ENCODE assay signal across 8 mouse cellular contexts in genomic region chr11:58103697-58104306, GRCm38 (mm10). TPM values are rescaled to one million over a fixed set of nuclear protein-coding genes. Genes with fewer than 3 reads are reported as not detected.
DNase-seq lines count a peak whose midpoint lies in the region; ATAC-seq and TF ChIP-seq lines count a peak whose summit lies in the region.

TSS of gene Cnot8 (plus strand) at chr11:58104153.

- peak within 1 kb of the TSS; percentile 76 to 84 (median 81) for H3K4me3 ChIP-seq in CH12.LX (replicated peaks in 1 of 3; ENCODE audit: low read depth in 2 of 3, low read length in 2 of 3, poor library complexity in 1 of 3)
- peak within 1 kb of the TSS; percentile 92 for H3K4me3 ChIP-seq in forebrain, embryonic 11.5 days (ENCODE audit: low read depth, low read length)
- peak within 1 kb of the TSS; percentile 77 for H3K4me3 ChIP-seq in heart, embryonic 16.5 days (ENCODE audit: low read length)
- peak within 1 kb of the TSS; percentile 90 for H3K4me3 ChIP-seq in liver, embryonic 15.5 days (replicated peaks)
- H3K4me3 ChIP-seq in neural tube, embryonic 12.5 days, result peak within 1 kb of the TSS; percentile 92

- dilution Hi-C loops in CH12.LX (cut with MboI; ENCODE audit: extremely low pct_ligation_motif_present, extremely low pct_unique_long_range_greater_than_20kb, low sequenced_read_pairs), result no loop called here

- peaks cover 0 to 15% of the 10 kb centered on the region in 2 experiments for H3K36me3 ChIP-seq in CH12.LX (replicated peaks in 1 of 2; ENCODE audit: control insufficient read depth in 1 of 2, insufficient read depth in 1 of 2, low read length in 1 of 2)
- H3K36me3 ChIP-seq in forebrain, embryonic 11.5 days (ENCODE audit: control insufficient read depth, insufficient read depth, low read length), result no peaks in the 10 kb centered on the region
- H3K36me3 ChIP-seq in heart, embryonic 16.5 days (ENCODE audit: control insufficient read depth, insufficient read depth), result no peaks in the 10 kb centered on the region
- H3K36me3 ChIP-seq in liver, embryonic 15.5 days (replicated peaks), result 0 out of 2 replicates have a peak, but pooled peaks cover 8% of the 10 kb centered on the region
- H3K36me3 ChIP-seq in neural tube, embryonic 12.5 days, result no peaks in the 10 kb centered on the region

- peaks cover 43% of the 10 kb centered on the region for H3K79me2 ChIP-seq in CH12.LX (replicated peaks; ENCODE audit: control insufficient read depth, extremely low read depth, insufficient read depth, poor library complexity, severe bottlenecking)

- peak; percentile 90 for TF ChIP-seq POLR2A in CH12.LX (IDR thresholded peaks at IDR 0.05; ENCODE audit: low read depth, low read length)

- TF ChIP-seq RAD21 in CH12.LX (IDR thresholded peaks at IDR 0.05; ENCODE audit: low read depth, low read length), result no peak

- peaks cover 16 to 56% of the 10 kb centered on the region in 2 experiments for H3K4me1 ChIP-seq in CH12.LX (ENCODE audit: control insufficient read depth in 1 of 2, insufficient read depth in 2 of 2)
- no peaks in the 10 kb centered on the region; the same call in 1 of the 2 replicates for H3K4me1 ChIP-seq in forebrain, embryonic 11.5 days (replicated peaks; ENCODE audit: control insufficient read depth, insufficient read depth, low read length)
- peaks cover 16% of the 10 kb centered on the region for H3K4me1 ChIP-seq in heart, embryonic 16.5 days (ENCODE audit: control insufficient read depth, insufficient read depth, low read length)
- H3K4me1 ChIP-seq in liver, embryonic 15.5 days (replicated peaks), result peaks cover 45% of the 10 kb centered on the region
- H3K4me1 ChIP-seq in neural tube, embryonic 12.5 days, result peaks cover 19% of the 10 kb centered on the region

- no peak for TF ChIP-seq CTCF in CH12.LX (conservative IDR thresholded peaks at IDR 0.05 in 1 of 2, IDR thresholded peaks at IDR 0.05 in 1 of 2; ENCODE audit: low read depth in 2 of 2, low read length in 2 of 2)

- in situ Hi-C loops in CH12.LX (cut with MboI; ENCODE audit: low pct_ligation_motif_present, low pct_unique_long_range_greater_than_20kb, low sequenced_read_pairs), result loop anchor here (5.0 kb wide), 1 partner anchor 37 kb away; no protein-coding TSS in a partner anchor

- H3K9me3 ChIP-seq in CH12.LX (replicated peaks; ENCODE audit: low read length), result no peaks in the 10 kb centered on the region
- no peaks in the 10 kb centered on the region for H3K9me3 ChIP-seq in forebrain, embryonic 11.5 days (ENCODE audit: control insufficient read depth, low read length)
- no peaks in the 10 kb centered on the region for H3K9me3 ChIP-seq in heart, embryonic 16.5 days (replicated peaks; ENCODE audit: control insufficient read depth, low read length)
- H3K9me3 ChIP-seq in liver, embryonic 15.5 days (replicated peaks), result no peaks in the 10 kb centered on the region
- H3K9me3 ChIP-seq in neural tube, embryonic 12.5 days, result no peaks in the 10 kb centered on the region

- H3K9ac ChIP-seq in CH12.LX (ENCODE audit: insufficient read depth, low read depth), result peak within 1 kb of the TSS; percentile 77
- H3K9ac ChIP-seq in forebrain, embryonic 11.5 days (ENCODE audit: low read length), result peak within 1 kb of the TSS; percentile 90
- H3K9ac ChIP-seq in heart, embryonic 16.5 days (ENCODE audit: low read length), result peak within 1 kb of the TSS; percentile 91
- peak within 1 kb of the TSS; percentile 88 for H3K9ac ChIP-seq in liver, embryonic 15.5 days
- H3K9ac ChIP-seq in neural tube, embryonic 12.5 days, result peak within 1 kb of the TSS; percentile 87

- peak within 1 kb of the TSS; percentile 94 for H3K4me2 ChIP-seq in CH12.LX (ENCODE audit: insufficient read depth, low read depth, poor library complexity, severe bottlenecking)
- peak within 1 kb of the TSS; percentile 70 for H3K4me2 ChIP-seq in forebrain, embryonic 11.5 days (ENCODE audit: low read depth, low read length, severe bottlenecking)
- H3K4me2 ChIP-seq in heart, embryonic 16.5 days (ENCODE audit: low read depth, low read length), result peak within 1 kb of the TSS; percentile 66
- peak within 1 kb of the TSS; percentile 77 for H3K4me2 ChIP-seq in liver, embryonic 15.5 days
- peak within 1 kb of the TSS; percentile 85 for H3K4me2 ChIP-seq in neural tube, embryonic 12.5 days (replicated peaks)

- peak; percentile 96 for ATAC-seq in forebrain, embryonic 11.5 days (replicated peaks; ENCODE audit: low FRiP score)
- peak; percentile 97 for ATAC-seq in heart, embryonic 16.5 days (replicated peaks; ENCODE audit: extremely low read depth, insufficient read depth, low FRiP score)
- peak; percentile 98 for ATAC-seq in liver, embryonic 15.5 days (ENCODE audit: insufficient read depth)
- peak; percentile 98 for ATAC-seq in neural tube, embryonic 12.5 days (ENCODE audit: low FRiP score, low read depth)

- TF ChIP-seq EP300 in CH12.LX (IDR thresholded peaks at IDR 0.05; ENCODE audit: low read length), result no peak; the same call in 1 of the 2 replicates

- WGBS in forebrain, embryonic 11.5 days, result under 1% methylated on average over 55 of the region's 55 CpGs
- WGBS in heart, embryonic 16.5 days, result under 1% methylated on average over 55 of the region's 55 CpGs
- WGBS in liver, embryonic 15.5 days (ENCODE audit: insufficient replicate concordance), result under 1% methylated on average over 55 of the region's 55 CpGs
- under 1% methylated on average over 55 of the region's 55 CpGs for WGBS in neural tube, embryonic 12.5 days

- peak; percentile 98 for DNase-seq in CH12.LX (ENCODE audit: extremely low read depth)
- DNase-seq in c-Kit-positive CD71-positive TER-119-negative erythroid progenitor cells, embryonic 14.5 days (ENCODE audit: low read depth), result peak; percentile 98
- DNase-seq in forebrain, embryonic 11.5 days (ENCODE audit: low spot score), result peak; percentile 99
- peak; percentile 99 for DNase-seq in kidney, postnatal 36 days
- peak; percentile 97 for DNase-seq in telencephalon, adult 2 months (ENCODE audit: low read depth, low spot score)

- no peaks in the 10 kb centered on the region for H3K27me3 ChIP-seq in CH12.LX (replicated peaks)
- H3K27me3 ChIP-seq in forebrain, embryonic 11.5 days (ENCODE audit: control insufficient read depth, insufficient read depth, low read length), result no peaks in the 10 kb centered on the region
- no peaks in the 10 kb centered on the region for H3K27me3 ChIP-seq in heart, embryonic 16.5 days (ENCODE audit: control insufficient read depth, insufficient read depth, low read length)
- peaks cover 3% of the 10 kb centered on the region for H3K27me3 ChIP-seq in liver, embryonic 15.5 days
- 0 out of 2 replicates have a peak, but pooled peaks cover 2% of the 10 kb centered on the region for H3K27me3 ChIP-seq in neural tube, embryonic 12.5 days (replicated peaks)

- peak within 1 kb of the TSS; percentile 75 for H3K27ac ChIP-seq in CH12.LX (ENCODE audit: insufficient read depth, low read depth)
- H3K27ac ChIP-seq in forebrain, embryonic 11.5 days (ENCODE audit: low read depth, low read length), result peak within 1 kb of the TSS; percentile 72
- peak within 1 kb of the TSS; percentile 84 for H3K27ac ChIP-seq in heart, embryonic 16.5 days (ENCODE audit: low read length)
- peak within 1 kb of the TSS; percentile 94 for H3K27ac ChIP-seq in liver, embryonic 15.5 days (replicated peaks)
- peak within 1 kb of the TSS; percentile 68 for H3K27ac ChIP-seq in neural tube, embryonic 12.5 days

TF ChIP-seq in CH12.LX, 34 proteins besides CTCF, POLR2A, EP300 and RAD21 (continues in another document):
- TF ChIP-seq ETS1 (conservative IDR thresholded peaks at IDR 0.05; ENCODE audit: low read depth, low read length) (no peak; the same call in 1 of the 2 replicates), MAX (IDR thresholded peaks at IDR 0.05; ENCODE audit: low read length) (peak; percentile 98), ZNF384 (IDR thresholded peaks at IDR 0.05; ENCODE audit: low read depth, low read length) (no peak), MAFK (IDR thresholded peaks at IDR 0.05; ENCODE audit: insufficient replicate concordance, low read length) (no peak), SMC3 (IDR thresholded peaks at IDR 0.05; ENCODE audit: low read depth, low read length) (no peak), NELFE (IDR thresholded peaks at IDR 0.05; ENCODE audit: low read depth, low read length) (peak; percentile 90), BHLHE40 (IDR thresholded peaks at IDR 0.05; ENCODE audit: low read depth, low read length) (peak; percentile 69), HCFC1 (IDR thresholded peaks at IDR 0.05; ENCODE audit: low read depth, low read length) (peak; percentile 91), MAZ (IDR thresholded peaks at IDR 0.05; ENCODE audit: low read depth, low read length) (no peak; the same call in 1 of the 2 replicates), JUN (IDR thresholded peaks at IDR 0.05; ENCODE audit: insufficient read depth, low read depth, low read length) (no peak), TCF12 (IDR thresholded peaks at IDR 0.05; ENCODE audit: low read depth, low read length) (peak; percentile 95), JUND (conservative IDR thresholded peaks at IDR 0.05; ENCODE audit: low read depth, low read length) (no peak), RCOR1 (conservative IDR thresholded peaks at IDR 0.05; ENCODE audit: low read depth, low read length) (peak; percentile 81), NRF1 (IDR thresholded peaks at IDR 0.05; ENCODE audit: low read depth, low read length) (peak; percentile 100), E2F4 (IDR thresholded peaks at IDR 0.05; ENCODE audit: insufficient replicate concordance, low read depth, low read length) (no peak), ZKSCAN1 (IDR thresholded peaks at IDR 0.05; ENCODE audit: borderline replicate concordance, low read depth, low read length) (no peak), ZMIZ1 (IDR thresholded peaks at IDR 0.05; ENCODE audit: low read depth, low read length) (peak; percentile 94), TBP (conservative IDR thresholded peaks at IDR 0.05; ENCODE audit: low read depth, low read length) (peak; percentile 65; the same call in 1 of the 2 replicates), MYC (IDR thresholded peaks at IDR 0.05; ENCODE audit: low read depth, low read length) (peak; percentile 80), USF2 (conservative IDR thresholded peaks at IDR 0.05; ENCODE audit: low read depth, low read length) (no peak), USF1 (IDR thresholded peaks at IDR 0.05; ENCODE audit: low read depth, low read length) (no peak), PAX5 (IDR thresholded peaks at IDR 0.05; ENCODE audit: low read length) (no peak), SIN3A (IDR thresholded peaks at IDR 0.05; ENCODE audit: low read length) (peak; percentile 92)

RNA-seq across cellular contexts. Expression of gene Cnot8, which starts in this region (rescaled TPM):
- total RNA-seq in CH12.LX (2012; rRNA removed) (90.2 and 93.8 TPM in 2 replicates), CH12.LX (2014; rRNA removed) (127 and 134 TPM in 2 replicates)
- 91.9 and 102 TPM in 2 replicates for polyA plus RNA-seq in CH12.LX (2012; ENCODE audit: insufficient read length, low read depth)
- polyA plus RNA-seq in forebrain, embryonic 11.5 days (2014; fragmentation: Nextera tagmentation; extraction: Ambion mirVana), result 95.8 and 103 TPM in 2 replicates
- 79.9 and 91.3 TPM in 2 replicates for polyA plus RNA-seq in heart, embryonic 16.5 days (2015; fragmentation: Nextera tagmentation; extraction: Ambion mirVana)
- polyA plus RNA-seq in liver, embryonic 15.5 days (2015; fragmentation: Nextera tagmentation; extraction: Ambion mirVana), result 34.1 and 37.2 TPM in 2 replicates
- 109 and 116 TPM in 2 replicates for polyA plus RNA-seq in neural tube, embryonic 12.5 days (2016; fragmentation: Nextera tagmentation; extraction: Ambion mirVana)

Comparison
In these comparisons a context has a peak if more than half of its experiments do, and no peak if none do; other contexts are left out.
1. Peak in every context shown above with its lines: DNase-seq, ATAC-seq, H3K4me3 ChIP-seq and H3K27ac ChIP-seq.